Mouse (Mus musculus): ENCODE results near the gene Poc1a. TPM values are rescaled to one million over a fixed set of nuclear protein-coding genes. Genes with fewer than 3 reads are reported as not detected.

Poc1a gene
- polyA plus RNA-seq, 1 experiment from 2014 or later, result 13.4 TPM

Other genes with a start within 250 kb of the Poc1a start
- gene Col6a4, start 184.3 kb upstream of the Poc1a start, polyA plus RNA-seq (2015; fragmentation: Nextera tagmentation; extraction: Ambion mirVana), result 0.53 and 0.86 TPM in 2 replicates
- 2.9 and 3.2 TPM in 2 replicates for gene Glyctk, start 122.9 kb upstream of the Poc1a start, polyA plus RNA-seq (2015; fragmentation: Nextera tagmentation; extraction: Ambion mirVana)
- gene Wdr82, start 110.1 kb upstream of the Poc1a start, polyA plus RNA-seq (2015; fragmentation: Nextera tagmentation; extraction: Ambion mirVana), result 38.1 and 41.5 TPM in 2 replicates
- 15.4 and 15.8 TPM in 2 replicates for gene Ppm1m, start 81.3 kb upstream of the Poc1a start, polyA plus RNA-seq (2015; fragmentation: Nextera tagmentation; extraction: Ambion mirVana)
- gene Twf2, start 78.0 kb upstream of the Poc1a start, polyA plus RNA-seq (2015; fragmentation: Nextera tagmentation; extraction: Ambion mirVana), result 54.8 and 57.3 TPM in 2 replicates
- not detected in 2 replicates for gene Tlr9, start 58.5 kb upstream of the Poc1a start, polyA plus RNA-seq (2015; fragmentation: Nextera tagmentation; extraction: Ambion mirVana)
- gene Alas1, start 32.4 kb upstream of the Poc1a start, polyA plus RNA-seq (2015; fragmentation: Nextera tagmentation; extraction: Ambion mirVana), result 93.6 and 101 TPM in 2 replicates
- 9.2 and 10.4 TPM in 2 replicates for gene Dusp7, start 87.6 kb downstream of the Poc1a start, polyA plus RNA-seq (2015; fragmentation: Nextera tagmentation; extraction: Ambion mirVana)
- gene Rpl29, start 148.4 kb downstream of the Poc1a start, polyA plus RNA-seq (2015; fragmentation: Nextera tagmentation; extraction: Ambion mirVana), result 615 and 643 TPM in 2 replicates
- gene Acy1, start 157.3 kb downstream of the Poc1a start, polyA plus RNA-seq (2015; fragmentation: Nextera tagmentation; extraction: Ambion mirVana), result 33.1 and 36.4 TPM in 2 replicates
- gene Abhd14b, start 166.4 kb downstream of the Poc1a start, polyA plus RNA-seq (2015; fragmentation: Nextera tagmentation; extraction: Ambion mirVana), result 5.6 and 6.9 TPM in 2 replicates
- 64.8 and 68.5 TPM in 2 replicates for gene Abhd14a, start 166.6 kb downstream of the Poc1a start, polyA plus RNA-seq (2015; fragmentation: Nextera tagmentation; extraction: Ambion mirVana)
- 251 and 266 TPM in 2 replicates for gene Pcbp4, start 172.2 kb downstream of the Poc1a start, polyA plus RNA-seq (2015; fragmentation: Nextera tagmentation; extraction: Ambion mirVana)
- gene Gpr62, start 184.9 kb downstream of the Poc1a start, polyA plus RNA-seq (2015; fragmentation: Nextera tagmentation; extraction: Ambion mirVana), result 0.64 and 0.75 TPM in 2 replicates
- 57.9 and 60.9 TPM in 2 replicates for gene Rrp9, start 194.9 kb downstream of the Poc1a start, polyA plus RNA-seq (2015; fragmentation: Nextera tagmentation; extraction: Ambion mirVana)
- 0.41 and 0.47 TPM in 2 replicates for gene Parp3, start 195.9 kb downstream of the Poc1a start, polyA plus RNA-seq (2015; fragmentation: Nextera tagmentation; extraction: Ambion mirVana)
- gene Iqcf1, start 218.9 kb downstream of the Poc1a start, polyA plus RNA-seq (2015; fragmentation: Nextera tagmentation; extraction: Ambion mirVana), result not detected in 2 replicates
- gene Iqcf5, start 233.5 kb downstream of the Poc1a start, polyA plus RNA-seq (2015; fragmentation: Nextera tagmentation; extraction: Ambion mirVana), result not detected in 2 replicates